Mouse (Mus musculus) heart, postnatal 14 days (tissue): Measurements from ENCODE around the gene Ugt1a1. TPM values are rescaled to one million over a fixed set of nuclear protein-coding genes. Genes with fewer than 3 reads are reported as not detected.

Experiments used
- total RNA-seq, 2 experiments: library from RNA; stranded (reverse); gene quantifications; 2 replicates each; pipeline ENCODE4 v1.2.3; 2021

Ugt1a1 gene
- total RNA-seq, 2 experiments from 2014 or later, result not detected

Other genes with a start within 250 kb of the Ugt1a1 start
- 10 to 100 TPM; 17.2 to 22.7 TPM for gene Usp40, start 203.4 kb upstream of the Ugt1a1 start, total RNA-seq
- gene Ugt1a10, start 156.6 kb upstream of the Ugt1a1 start, total RNA-seq, result not detected
- gene Ugt1a9, start 141.2 kb upstream of the Ugt1a1 start, total RNA-seq, result not detected
- gene Ugt1a8, start 124.1 kb upstream of the Ugt1a1 start, total RNA-seq, result not detected
- gene Ugt1a7c, start 116.9 kb upstream of the Ugt1a1 start, total RNA-seq, result 1 to 10 TPM; 2.2 TPM
- gene Ugt1a6b, start 108.7 kb upstream of the Ugt1a1 start, total RNA-seq, result under 1 TPM; 0.34 to 0.96 TPM
- gene Ugt1a6a, start 77.2 kb upstream of the Ugt1a1 start, total RNA-seq, result 1 to 10 TPM; 3.8 to 5.7 TPM
- gene Ugt1a5, start 45.9 kb upstream of the Ugt1a1 start, total RNA-seq, result under 1 TPM; 0.34 to 0.50 TPM
- not detected for gene Ugt1a2, start 11.4 kb upstream of the Ugt1a1 start, total RNA-seq
- gene Dnajb3, start 6.2 kb upstream of the Ugt1a1 start, total RNA-seq, result under 1 TPM; 0.45 to 0.56 TPM
- under 1 TPM; 0.07 to 0.15 TPM for gene Mroh2a, start 15.0 kb downstream of the Ugt1a1 start, total RNA-seq
- gene Hjurp, start 65.7 kb downstream of the Ugt1a1 start, total RNA-seq, result 10 to 100 TPM; 25.4 to 32.1 TPM
- not detected for gene Trpm8, start 65.7 kb downstream of the Ugt1a1 start, total RNA-seq
- not detected for gene Spp2, start 195.0 kb downstream of the Ugt1a1 start, total RNA-seq